Mouse (Mus musculus): ENCODE data around the gene Nxn. TPM values are rescaled to one million over a fixed set of nuclear protein-coding genes. Genes with fewer than 3 reads are reported as not detected.

Gene Nxn
- total and polyA plus RNA-seq, 3 experiments, result 10.0 to 19.1 (median 14.6) TPM

- no peaks in the 10 kb centered on the region for H3K27me3 ChIP-seq (ENCODE audit: control insufficient read depth, insufficient read depth, low read length)
- DNase-seq, result no peak
- H3K4me1 ChIP-seq (ENCODE audit: control insufficient read depth, insufficient read depth, low read length), result peaks cover 3% of the 10 kb centered on the region
- TF ChIP-seq CTCF (IDR thresholded peaks at IDR 0.05), result no peak
- no peak overlapping the region for H3K9ac ChIP-seq (ENCODE audit: low read depth, low read length)
- H3K79me2 ChIP-seq (replicated peaks; ENCODE audit: control insufficient read depth, insufficient read depth, low read length), result no peaks in the 10 kb centered on the region
- H3K36me3 ChIP-seq (ENCODE audit: control insufficient read depth, insufficient read depth, low read length), result no peaks in the 10 kb centered on the region
- 92% methylated on average over 10 of the region's 10 CpGs for WGBS
- no peak overlapping the region for H3K4me3 ChIP-seq
- no peak overlapping the region for H3K27ac ChIP-seq
- intact Hi-C loops (cut with DNase I), result no loop called here
Observed at GRCm38 (mm10) chr11:76334966-76335365, 64.0 kb downstream of the Nxn start.

- H3K79me2 ChIP-seq (replicated peaks; ENCODE audit: control insufficient read depth, insufficient read depth, low read length), result no peaks in the 10 kb centered on the region
- intact Hi-C loops (cut with DNase I), result no loop called here
- no peak for DNase-seq
- H3K4me1 ChIP-seq (ENCODE audit: control insufficient read depth, insufficient read depth, low read length), result peaks cover 13% of the 10 kb centered on the region
- H3K9ac ChIP-seq (ENCODE audit: low read depth, low read length), result no peak overlapping the region
- WGBS, result 47% methylated on average over 5 of the region's 5 CpGs
- no peaks in the 10 kb centered on the region for H3K36me3 ChIP-seq (ENCODE audit: control insufficient read depth, insufficient read depth, low read length)
- H3K4me3 ChIP-seq, result no peak overlapping the region
- no peak overlapping the region for H3K27ac ChIP-seq
- TF ChIP-seq POLR2A (IDR thresholded peaks at IDR 0.05; ENCODE audit: insufficient read depth, low read depth, low read length), result no peak
- no peak for TF ChIP-seq EP300 (IDR thresholded peaks at IDR 0.05; ENCODE audit: insufficient read depth, low read depth, low read length)
- no peaks in the 10 kb centered on the region for H3K27me3 ChIP-seq (ENCODE audit: control insufficient read depth, insufficient read depth, low read length)
Observed at GRCm38 (mm10) chr11:76332240-76332639, 66.7 kb downstream of the Nxn start.

- Histone ChIP-seq H3K27ac (peak overlapping the region; percentile 53; the same call in 1 of the 2 replicates), H3K4me1 (ENCODE audit: control insufficient read depth, insufficient read depth, low read length) (peaks cover 24% of the 10 kb centered on the region), H3K9ac (ENCODE audit: low read depth, low read length) (no peak overlapping the region), H3K36me3 (ENCODE audit: control insufficient read depth, insufficient read depth, low read length) (no peaks in the 10 kb centered on the region), H3K4me3 (no peak overlapping the region), H3K79me2 (replicated peaks; ENCODE audit: control insufficient read depth, insufficient read depth, low read length) (peaks cover 2% of the 10 kb centered on the region; the same call in 1 of the 2 replicates), H3K27me3 (ENCODE audit: control insufficient read depth, insufficient read depth, low read length) (no peaks in the 10 kb centered on the region)
- TF ChIP-seq CTCF (IDR thresholded peaks at IDR 0.05) (no peak), EP300 (IDR thresholded peaks at IDR 0.05; ENCODE audit: insufficient read depth, low read depth, low read length) (no peak), POLR2A (IDR thresholded peaks at IDR 0.05; ENCODE audit: insufficient read depth, low read depth, low read length) (no peak)
- DNase-seq, result no peak
- WGBS, result 51% methylated on average over 2 of the region's 2 CpGs
- intact Hi-C loops (cut with DNase I), result loop anchor here (2.0 to 5.0 kb wide), 2 partner anchors 36 to 70 kb away; partner anchors contain the start of gene Nxn
Observed at GRCm38 (mm10) chr11:76328522-76329290, 70.2 kb downstream of the Nxn start.

GRCm38 (mm10) chr11:76328084-76328483, 70.9 kb downstream of the Nxn start:
- Histone ChIP-seq H3K27ac (peak overlapping the region; percentile 53), H3K4me3 (no peak overlapping the region), H3K9ac (ENCODE audit: low read depth, low read length) (no peak overlapping the region), H3K79me2 (replicated peaks; ENCODE audit: control insufficient read depth, insufficient read depth, low read length) (peaks cover 2% of the 10 kb centered on the region; the same call in 1 of the 2 replicates), H3K4me1 (ENCODE audit: control insufficient read depth, insufficient read depth, low read length) (peaks cover 26% of the 10 kb centered on the region), H3K36me3 (ENCODE audit: control insufficient read depth, insufficient read depth, low read length) (no peaks in the 10 kb centered on the region), H3K27me3 (ENCODE audit: control insufficient read depth, insufficient read depth, low read length) (no peaks in the 10 kb centered on the region)
- TF ChIP-seq CTCF (IDR thresholded peaks at IDR 0.05) (no peak), EP300 (IDR thresholded peaks at IDR 0.05; ENCODE audit: insufficient read depth, low read depth, low read length) (no peak), POLR2A (IDR thresholded peaks at IDR 0.05; ENCODE audit: insufficient read depth, low read depth, low read length) (no peak)
- DNase-seq, result no peak
- WGBS, result 28% methylated on average over 11 of the region's 11 CpGs
- intact Hi-C loops (cut with DNase I), result loop anchor here (2.0 to 5.0 kb wide), 2 partner anchors 36 to 71 kb away; partner anchors contain the start of gene Nxn

GRCm38 (mm10) chr11:76326672-76327071, 72.3 kb downstream of the Nxn start:
- TF ChIP-seq POLR2A (IDR thresholded peaks at IDR 0.05; ENCODE audit: insufficient read depth, low read depth, low read length), result no peak
- TF ChIP-seq EP300 (IDR thresholded peaks at IDR 0.05; ENCODE audit: insufficient read depth, low read depth, low read length), result peak; percentile 80
- Histone ChIP-seq H3K27ac (peak overlapping the region; percentile 75), H3K9ac (ENCODE audit: low read depth, low read length) (no peak overlapping the region), H3K4me1 (ENCODE audit: control insufficient read depth, insufficient read depth, low read length) (peaks cover 31% of the 10 kb centered on the region), H3K27me3 (ENCODE audit: control insufficient read depth, insufficient read depth, low read length) (no peaks in the 10 kb centered on the region), H3K4me3 (no peak overlapping the region), H3K36me3 (ENCODE audit: control insufficient read depth, insufficient read depth, low read length) (no peaks in the 10 kb centered on the region), H3K79me2 (replicated peaks; ENCODE audit: control insufficient read depth, insufficient read depth, low read length) (peaks cover 2% of the 10 kb centered on the region; the same call in 1 of the 2 replicates)
- DNase-seq, result peak; percentile 56 to 73
- intact Hi-C loops (cut with DNase I), result loop anchor here (2.0 to 5.0 kb wide), 2 partner anchors 34 to 54 kb away; no protein-coding TSS in a partner anchor
- WGBS, result 45% methylated on average over 6 of the region's 6 CpGs

GRCm38 (mm10) chr11:76326051-76326450, 72.9 kb downstream of the Nxn start:
- intact Hi-C loops (cut with DNase I), result loop anchor here (2.0 to 5.0 kb wide), 2 partner anchors 34 to 55 kb away; no protein-coding TSS in a partner anchor
- no peak for TF ChIP-seq EP300 (IDR thresholded peaks at IDR 0.05; ENCODE audit: insufficient read depth, low read depth, low read length)
- no peak for TF ChIP-seq CTCF (IDR thresholded peaks at IDR 0.05)
- no peak for TF ChIP-seq POLR2A (IDR thresholded peaks at IDR 0.05; ENCODE audit: insufficient read depth, low read depth, low read length)
- Histone ChIP-seq H3K4me3 (no peak overlapping the region), H3K4me1 (ENCODE audit: control insufficient read depth, insufficient read depth, low read length) (peaks cover 31% of the 10 kb centered on the region), H3K9ac (ENCODE audit: low read depth, low read length) (no peak overlapping the region), H3K79me2 (replicated peaks; ENCODE audit: control insufficient read depth, insufficient read depth, low read length) (peaks cover 2% of the 10 kb centered on the region; the same call in 1 of the 2 replicates), H3K36me3 (ENCODE audit: control insufficient read depth, insufficient read depth, low read length) (no peaks in the 10 kb centered on the region), H3K27me3 (ENCODE audit: control insufficient read depth, insufficient read depth, low read length) (no peaks in the 10 kb centered on the region), H3K27ac (peak overlapping the region; percentile 75)
- no peak for DNase-seq
- WGBS, result 91% methylated on average over 2 of the region's 2 CpGs

Measured in heart, adult 2 months (tissue).